Mouse (Mus musculus) stomach, embryonic 15.5 days (tissue): ENCODE measurements around the gene Fanci. TPM values are rescaled to one million over a fixed set of nuclear protein-coding genes. Genes with fewer than 3 reads are reported as not detected.

Experiments
- ATAC-seq: fragments of 200-750 bp; cut with Nextera tagmentation; 2 replicates; pipeline ENCODE4 v1.8.0; 2017; ENCODE audit warnings: low read depth, moderate number of reproducible peaks, moderate TSS enrichment; ENCODE audit not compliant: insufficient read depth, low FRiP score
- H3K27ac ChIP-seq: fragments of 300-500 bp; sonication (generic); 2 replicates; pipeline ENCODE4 v1.5.1; 2015; ENCODE audit warnings: mild to moderate bottlenecking, inconsistent platforms
- H3K27me3 ChIP-seq: fragments of 300-500 bp; sonication (generic); replicated peaks from 2 replicates; pipeline ENCODE4 v1.6.1; 2015; ENCODE audit warnings: inconsistent platforms
- H3K36me3 ChIP-seq: fragments of 300-500 bp; sonication (generic); 2 replicates; pipeline ENCODE4 v1.6.1; 2015; ENCODE audit warnings: inconsistent platforms
- H3K4me1 ChIP-seq: fragments of 300-500 bp; sonication (generic); 2 replicates; pipeline ENCODE4 v1.6.1; 2015; ENCODE audit warnings: inconsistent platforms
- H3K4me2 ChIP-seq: fragments of 300-500 bp; sonication (generic); 2 replicates; pipeline ENCODE4 v1.6.1; 2015; ENCODE audit warnings: mild to moderate bottlenecking, inconsistent platforms
- H3K4me3 ChIP-seq: fragments of 300-500 bp; sonication (generic); replicated peaks from 2 replicates; pipeline ENCODE4 v1.5.1; 2015; ENCODE audit warnings: inconsistent platforms
- H3K9ac ChIP-seq: fragments of 300-500 bp; sonication (generic); 2 replicates; pipeline ENCODE4 v1.6.1; 2015; ENCODE audit warnings: inconsistent platforms
- H3K9me3 ChIP-seq: fragments of 300-500 bp; sonication (generic); 2 replicates; pipeline ENCODE4 v1.6.1; 2016; ENCODE audit warnings: inconsistent platforms
- WGBS: fragments of 180-500 bp; shearing (Covaris S2); methylation state at CpG from one replicate; pipeline ENCODE4 v1.1.7; 2015; 5-methylcytosine and 5-hydroxymethylcytosine counted together
- polyA plus RNA-seq: library from polyadenylated mRNA; unstranded; fragments of >200 nt; fragmentation: Nextera tagmentation; extraction: Ambion mirVana; gene quantifications from 2 replicates; pipeline ENCODE4 v1.2.1, GENCODE M21; 2015

Gene Fanci
- polyA plus RNA-seq, 1 experiment from 2014 or later = 7.8 TPM

DNA sequence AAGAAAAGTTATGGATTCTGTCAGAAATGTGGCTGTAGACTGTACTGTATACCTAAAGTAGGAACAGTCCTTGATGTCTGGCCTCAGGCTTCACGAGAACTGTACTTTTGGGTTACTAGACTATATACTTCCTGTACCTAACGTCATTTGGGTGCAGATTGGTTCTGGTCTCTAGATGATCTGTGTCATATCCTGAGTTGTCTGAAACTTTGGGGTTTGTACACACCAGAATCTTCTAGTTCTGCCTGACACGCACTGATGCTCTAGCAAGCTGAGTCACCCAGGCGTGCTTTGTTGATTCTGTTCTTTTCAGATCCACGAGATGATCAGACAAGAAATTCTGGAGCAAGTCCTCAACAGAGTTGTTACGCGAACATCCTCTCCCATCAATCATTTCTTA is 28.2 kb downstream of the Fanci start:
- Histone ChIP-seq H3K9me3 (no peaks in the 10 kb centered on the region), H3K4me2 (no peak overlapping the region), H3K27ac (no peak overlapping the region), H3K27me3 (no peaks in the 10 kb centered on the region), H3K36me3 (0 out of 2 replicates have a peak, but pooled peaks cover 4% of the 10 kb centered on the region), H3K9ac (no peak overlapping the region), H3K4me3 (no peak overlapping the region), H3K4me1 (no peaks in the 10 kb centered on the region)
- 87% methylated on average over 7 of the region's 7 CpGs for WGBS
- no peak for ATAC-seq

DNA sequence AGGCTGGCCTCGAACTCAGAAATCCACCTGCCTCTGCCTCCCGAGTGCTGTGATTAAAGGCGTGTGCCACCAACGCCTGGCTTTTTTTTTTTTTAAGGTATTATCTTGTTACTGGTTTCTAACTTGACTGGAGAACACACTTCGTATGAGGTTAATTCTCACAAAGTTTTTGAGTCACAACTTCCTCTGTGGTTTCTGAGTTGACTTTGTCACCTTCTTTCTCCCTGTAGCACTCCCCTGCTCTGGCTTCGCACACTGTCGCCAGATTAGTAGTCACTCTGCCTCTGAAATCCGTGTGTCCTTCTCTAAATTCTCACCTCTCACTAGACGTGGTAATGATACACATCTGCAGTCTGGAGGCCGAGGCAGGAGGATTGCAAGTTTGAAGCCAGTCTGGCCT is 31.1 kb downstream of the Fanci start:
- H3K9ac ChIP-seq = no peak overlapping the region
- H3K9me3 ChIP-seq = no peaks in the 10 kb centered on the region
- H3K4me3 ChIP-seq = no peak overlapping the region
- 0 out of 2 replicates have a peak, but pooled peaks cover 4% of the 10 kb centered on the region for H3K36me3 ChIP-seq
- H3K4me1 ChIP-seq = no peaks in the 10 kb centered on the region
- H3K4me2 ChIP-seq = no peak overlapping the region
- 88% methylated on average over 10 of the region's 10 CpGs for WGBS
- no peak for ATAC-seq
- H3K27me3 ChIP-seq = no peaks in the 10 kb centered on the region
- H3K27ac ChIP-seq = no peak overlapping the region

GRCm38 (mm10) chr7:79425804-79426203 is 34.1 kb downstream of the Fanci start:
- H3K27me3 ChIP-seq = no peaks in the 10 kb centered on the region
- H3K4me1 ChIP-seq = no peaks in the 10 kb centered on the region
- no peak overlapping the region for H3K9ac ChIP-seq
- WGBS = 83% methylated on average over 10 of the region's 10 CpGs
- no peak for ATAC-seq
- no peak overlapping the region for H3K4me2 ChIP-seq
- no peak overlapping the region for H3K4me3 ChIP-seq
- H3K36me3 ChIP-seq = 0 out of 2 replicates have a peak, but pooled peaks cover 4% of the 10 kb centered on the region
- no peaks in the 10 kb centered on the region for H3K9me3 ChIP-seq
- H3K27ac ChIP-seq = no peak overlapping the region

DNA sequence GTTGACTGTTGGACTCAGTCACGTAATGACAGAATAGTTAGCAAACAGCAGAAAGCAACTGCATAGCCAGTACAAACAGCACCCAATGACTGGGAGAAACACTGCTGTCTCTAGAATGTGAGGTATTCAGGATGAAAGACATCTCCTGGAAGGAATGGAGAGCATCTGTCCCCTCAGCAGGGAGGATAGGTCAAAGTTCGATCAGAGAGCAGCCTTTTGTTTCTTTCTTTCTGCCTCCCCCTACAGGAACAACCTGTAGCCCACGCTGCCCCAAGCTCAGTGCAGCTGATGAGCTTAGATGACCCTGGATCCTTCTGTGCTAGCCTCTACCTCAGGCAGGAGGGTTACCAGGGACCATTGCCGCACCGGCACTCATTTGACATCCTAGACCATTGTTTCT is 36.5 kb downstream of the Fanci start:
- H3K4me3 ChIP-seq = no peak overlapping the region
- H3K4me1 ChIP-seq = no peaks in the 10 kb centered on the region
- no peak overlapping the region for H3K27ac ChIP-seq
- H3K4me2 ChIP-seq = no peak overlapping the region
- 62% methylated on average over 5 of the region's 5 CpGs for WGBS
- no peak overlapping the region for H3K9ac ChIP-seq
- no peak for ATAC-seq
- H3K27me3 ChIP-seq = no peaks in the 10 kb centered on the region
- H3K36me3 ChIP-seq = 0 out of 2 replicates have a peak, but pooled peaks cover 4% of the 10 kb centered on the region
- no peaks in the 10 kb centered on the region for H3K9me3 ChIP-seq

DNA sequence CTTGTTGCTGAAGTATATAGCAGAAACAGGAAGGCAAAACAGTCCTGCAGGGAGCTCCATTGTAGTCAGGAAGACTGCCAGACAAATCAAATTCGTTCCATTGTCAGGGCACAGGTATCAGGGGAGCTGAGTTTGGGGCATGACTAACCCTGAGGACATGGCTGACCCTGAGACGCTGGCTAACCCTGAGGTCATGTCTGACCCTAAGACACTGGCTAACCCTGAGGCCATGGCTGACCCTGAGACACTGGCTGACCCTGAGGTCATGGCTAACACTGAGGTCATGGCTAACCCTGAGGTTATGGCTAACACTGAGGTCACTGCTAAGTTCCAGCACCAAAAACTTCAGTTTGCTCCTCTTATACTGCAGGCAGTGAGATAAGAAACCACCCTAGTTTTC is 48.3 kb downstream of the Fanci start:
- Histone ChIP-seq H3K4me1 (no peaks in the 10 kb centered on the region), H3K9me3 (no peaks in the 10 kb centered on the region), H3K9ac (no peak overlapping the region), H3K4me2 (no peak overlapping the region), H3K27ac (no peak overlapping the region), H3K27me3 (no peaks in the 10 kb centered on the region), H3K36me3 (peaks cover 11% of the 10 kb centered on the region; the same call in 1 of the 2 replicates), H3K4me3 (no peak overlapping the region)
- 76% methylated on average over 2 of the region's 2 CpGs for WGBS
- ATAC-seq = no peak

- Histone ChIP-seq H3K4me2 (no peak overlapping the region), H3K9ac (no peak overlapping the region), H3K9me3 (no peaks in the 10 kb centered on the region), H3K27ac (no peak overlapping the region), H3K36me3 (peaks cover 38% of the 10 kb centered on the region; the same call in 1 of the 2 replicates), H3K4me1 (no peaks in the 10 kb centered on the region), H3K4me3 (no peak overlapping the region), H3K27me3 (no peaks in the 10 kb centered on the region)
- WGBS = 88% methylated on average over 2 of the region's 2 CpGs
- ATAC-seq = no peak
Measured at GRCm38 (mm10) chr7:79447048-79447447, 55.3 kb downstream of the Fanci start.

- H3K4me2 ChIP-seq = no peak overlapping the region
- H3K36me3 ChIP-seq = peaks cover 42% of the 10 kb centered on the region; the same call in 1 of the 2 replicates
- no peak overlapping the region for H3K27ac ChIP-seq
- H3K9ac ChIP-seq = no peak overlapping the region
- no peaks in the 10 kb centered on the region for H3K9me3 ChIP-seq
- 91% methylated on average over 3 of the region's 3 CpGs for WGBS
- H3K4me3 ChIP-seq = no peak overlapping the region
- H3K4me1 ChIP-seq = no peaks in the 10 kb centered on the region
- H3K27me3 ChIP-seq = no peaks in the 10 kb centered on the region
- ATAC-seq = no peak
Measured at GRCm38 (mm10) chr7:79447486-79447885, 55.8 kb downstream of the Fanci start.

DNA sequence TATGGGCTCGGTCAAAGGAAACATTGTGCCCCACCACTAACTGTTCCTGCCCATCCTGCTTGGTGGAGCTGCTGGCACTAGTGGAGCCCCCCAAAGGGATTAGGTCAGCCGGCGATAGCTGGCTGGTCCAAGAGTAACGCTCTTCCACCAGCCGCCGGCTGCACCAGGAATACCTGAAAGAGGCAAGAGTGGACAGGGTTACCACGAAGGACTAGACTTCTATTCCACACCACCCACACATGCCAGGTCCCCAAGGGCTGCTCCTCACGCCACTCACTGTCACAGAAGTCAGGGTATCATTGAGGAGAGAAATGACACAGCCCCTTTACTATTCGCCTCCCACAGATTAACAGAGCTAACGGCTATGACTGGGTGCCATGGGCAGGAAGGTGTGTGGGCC is 70.0 kb downstream of the Fanci start:
- 90% methylated on average over 10 of the region's 10 CpGs for WGBS

DNA sequence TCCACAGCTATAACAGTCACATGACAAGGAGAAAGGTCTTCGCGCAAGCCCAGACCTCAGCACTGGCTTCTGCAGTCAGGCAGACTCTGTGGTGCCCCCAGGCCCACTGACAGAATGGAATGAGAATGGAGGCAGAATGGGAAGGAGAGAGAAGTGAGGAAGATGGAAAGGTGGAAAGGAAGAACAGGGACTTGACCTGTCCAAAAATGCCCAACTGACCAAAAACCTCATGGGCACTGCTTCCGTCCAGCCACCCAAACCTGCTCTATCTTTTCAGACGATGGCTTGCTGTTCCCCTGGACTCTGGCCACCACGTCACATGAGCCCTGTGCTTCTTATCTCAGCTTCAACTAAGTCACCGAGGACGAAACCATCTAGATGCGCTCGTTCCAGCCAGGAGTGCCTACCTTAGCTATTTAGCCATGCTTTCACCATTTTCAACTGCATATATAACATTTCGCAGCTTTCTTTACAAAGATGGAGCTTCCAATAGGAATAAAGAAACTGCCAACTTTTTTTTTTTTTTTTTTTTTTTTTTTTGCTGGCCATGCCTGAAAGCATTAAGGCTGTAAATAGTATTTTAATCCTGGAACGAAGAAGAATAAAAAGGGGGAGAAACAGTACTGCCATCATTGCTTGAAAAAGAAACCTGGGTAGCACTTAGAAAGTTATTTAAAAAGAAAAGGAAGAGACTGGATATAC is 71.8 kb downstream of the Fanci start:
- peaks cover 37% of the 10 kb centered on the region for H3K36me3 ChIP-seq
- H3K4me2 ChIP-seq = no peak overlapping the region
- peaks cover 23% of the 10 kb centered on the region for H3K4me1 ChIP-seq
- no peak for ATAC-seq
- no peaks in the 10 kb centered on the region for H3K27me3 ChIP-seq
- no peak overlapping the region for H3K4me3 ChIP-seq
- H3K9ac ChIP-seq = no peak overlapping the region
- H3K27ac ChIP-seq = no peak overlapping the region
- 81% methylated on average over 11 of the region's 11 CpGs for WGBS
- no peaks in the 10 kb centered on the region for H3K9me3 ChIP-seq

More for the DNA sequence above, 70.0 kb downstream of the Fanci start:
- Histone ChIP-seq H3K9ac (no peak overlapping the region), H3K36me3 (peaks cover 54% of the 10 kb centered on the region), H3K27me3 (no peaks in the 10 kb centered on the region), H3K4me2 (no peak overlapping the region), H3K27ac (no peak overlapping the region), H3K4me1 (peaks cover 18% of the 10 kb centered on the region), H3K4me3 (no peak overlapping the region), H3K9me3 (no peaks in the 10 kb centered on the region)
- no peak for ATAC-seq

- peak overlapping the region; percentile 95 for H3K4me2 ChIP-seq
- H3K36me3 ChIP-seq = peaks cover 24% of the 10 kb centered on the region
- no peaks in the 10 kb centered on the region for H3K27me3 ChIP-seq
- peak overlapping the region; percentile 54 for H3K9ac ChIP-seq
- peaks cover 23% of the 10 kb centered on the region for H3K4me1 ChIP-seq
- no peak overlapping the region for H3K27ac ChIP-seq
- ATAC-seq = no peak
- H3K4me3 ChIP-seq = peak overlapping the region; percentile 62
- WGBS = 7% methylated on average over 47 of the region's 47 CpGs
- no peaks in the 10 kb centered on the region for H3K9me3 ChIP-seq
Measured at GRCm38 (mm10) chr7:79464776-79465420, 73.2 kb downstream of the Fanci start.

GRCm38 (mm10) chr7:79465461-79466044 is 73.8 kb downstream of the Fanci start:
- Histone ChIP-seq H3K27ac (peak overlapping the region; percentile 86), H3K4me3 (peak overlapping the region; percentile 62), H3K9ac (peak overlapping the region; percentile 54), H3K27me3 (no peaks in the 10 kb centered on the region), H3K36me3 (peaks cover 18% of the 10 kb centered on the region), H3K4me2 (peak overlapping the region; percentile 95), H3K9me3 (no peaks in the 10 kb centered on the region), H3K4me1 (peaks cover 23% of the 10 kb centered on the region)
- under 1% methylated on average over 47 of the region's 47 CpGs for WGBS
- ATAC-seq = peak; percentile 33; the same call in 1 of the 2 replicates
